Mouse (Mus musculus) T-cell, adult 2 months (primary cell): ENCODE measurements around the gene Mbnl2.
A peak's percentile ranks its signal among the peaks of the same experiment; 100 is the strongest.

Experiments used
- DNase-seq: peaks from one replicate; pipeline ENCODE4 v3.0.0; 2022; ENCODE audit warnings: low spot score

Gene Mbnl2

GRCm38 (mm10) chr14:120383186-120383851, 107.8 kb downstream of the Mbnl2 start:
- no peak for DNase-seq

GRCm38 (mm10) chr14:120384615-120385014, 109.1 kb downstream of the Mbnl2 start:
- no peak for DNase-seq

- DNase-seq: no peak
Observed at GRCm38 (mm10) chr14:120387293-120387692, 111.8 kb downstream of the Mbnl2 start.

GRCm38 (mm10) chr14:120388818-120389691, 113.6 kb downstream of the Mbnl2 start:
- DNase-seq: no peak

- DNase-seq: no peak
Observed at GRCm38 (mm10) chr14:120390231-120390944, 114.9 kb downstream of the Mbnl2 start.

- DNase-seq: no peak
Observed at GRCm38 (mm10) chr14:120391701-120392100, 116.2 kb downstream of the Mbnl2 start.

GRCm38 (mm10) chr14:120392441-120392840, 117.0 kb downstream of the Mbnl2 start:
- DNase-seq: no peak

- no peak for DNase-seq
Observed at GRCm38 (mm10) chr14:120393441-120393840, 118.0 kb downstream of the Mbnl2 start.

GRCm38 (mm10) chr14:120394216-120394615, 118.7 kb downstream of the Mbnl2 start:
- no peak for DNase-seq

- DNase-seq: no peak
Observed at GRCm38 (mm10) chr14:120394827-120395226, 119.4 kb downstream of the Mbnl2 start.

GRCm38 (mm10) chr14:120395501-120395900, 120.0 kb downstream of the Mbnl2 start:
- no peak for DNase-seq

- DNase-seq: peak; percentile 29
Observed at GRCm38 (mm10) chr14:120397871-120398647, 122.6 kb downstream of the Mbnl2 start.

GRCm38 (mm10) chr14:120399614-120400013, 124.1 kb downstream of the Mbnl2 start:
- no peak for DNase-seq

- no peak for DNase-seq
Observed at GRCm38 (mm10) chr14:120401158-120401557, 125.7 kb downstream of the Mbnl2 start.

- DNase-seq: no peak
Observed at GRCm38 (mm10) chr14:120402715-120403114, 127.2 kb downstream of the Mbnl2 start.

GRCm38 (mm10) chr14:120404364-120404763, 128.9 kb downstream of the Mbnl2 start:
- DNase-seq: no peak

- DNase-seq: peak; percentile 28
Observed at GRCm38 (mm10) chr14:120404811-120405582, 129.5 kb downstream of the Mbnl2 start.

- no peak for DNase-seq
Observed at GRCm38 (mm10) chr14:120405597-120405996, 130.1 kb downstream of the Mbnl2 start.

GRCm38 (mm10) chr14:120406271-120406670, 130.8 kb downstream of the Mbnl2 start:
- DNase-seq: no peak

- DNase-seq: peak; percentile 53
Observed at GRCm38 (mm10) chr14:120406820-120407219, 131.4 kb downstream of the Mbnl2 start.

GRCm38 (mm10) chr14:120409854-120410253, 134.4 kb downstream of the Mbnl2 start:
- no peak for DNase-seq
